Mouse (Mus musculus): Measurements from ENCODE around the gene Ube2k. TPM values are rescaled to one million over a fixed set of nuclear protein-coding genes. Genes with fewer than 3 reads are reported as not detected.

Ube2k gene
- polyA plus RNA-seq, 1 experiment, result 149 TPM

DNA sequence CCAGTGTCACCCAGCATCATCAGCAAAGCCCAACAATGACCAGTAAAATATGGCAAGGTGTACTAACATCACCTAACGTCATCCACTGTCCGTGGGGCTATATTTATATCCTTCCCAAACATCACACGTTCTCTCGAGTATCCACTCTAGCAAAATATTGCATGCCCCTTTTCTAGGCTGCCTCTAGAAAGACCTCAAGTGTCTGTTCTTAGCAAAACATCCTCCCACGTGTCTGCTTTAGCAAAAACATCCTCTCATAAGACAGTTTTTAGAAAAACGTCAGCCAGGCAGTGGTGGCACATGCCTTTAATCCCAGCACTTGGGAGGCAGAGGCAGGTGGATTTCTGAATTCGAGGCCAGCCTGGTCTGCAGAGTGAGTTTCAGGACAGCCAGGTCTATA lies 36.8 kb upstream of the Ube2k start:
- Histone ChIP-seq H3K4me3 (ENCODE audit: control insufficient read depth, low read depth, low read length) (no peak overlapping the region), H3K27me3 (ENCODE audit: control insufficient read depth, insufficient read depth, low read length) (no peaks in the 10 kb centered on the region), H3K4me1 (ENCODE audit: control insufficient read depth, insufficient read depth, low read length) (no peaks in the 10 kb centered on the region), H3K27ac (ENCODE audit: control insufficient read depth, insufficient read depth, low read depth, low read length) (no peak overlapping the region), H3K36me3 (ENCODE audit: control insufficient read depth, insufficient read depth, low read length) (no peaks in the 10 kb centered on the region)
- TF ChIP-seq CTCF (IDR thresholded peaks at IDR 0.05; ENCODE audit: control insufficient read depth, insufficient read depth, insufficient replicate concordance, low read depth, low read length), result no peak
- no peak for TF ChIP-seq POLR2A (IDR thresholded peaks at IDR 0.05; ENCODE audit: control insufficient read depth, low read depth, low read length)

DNA sequence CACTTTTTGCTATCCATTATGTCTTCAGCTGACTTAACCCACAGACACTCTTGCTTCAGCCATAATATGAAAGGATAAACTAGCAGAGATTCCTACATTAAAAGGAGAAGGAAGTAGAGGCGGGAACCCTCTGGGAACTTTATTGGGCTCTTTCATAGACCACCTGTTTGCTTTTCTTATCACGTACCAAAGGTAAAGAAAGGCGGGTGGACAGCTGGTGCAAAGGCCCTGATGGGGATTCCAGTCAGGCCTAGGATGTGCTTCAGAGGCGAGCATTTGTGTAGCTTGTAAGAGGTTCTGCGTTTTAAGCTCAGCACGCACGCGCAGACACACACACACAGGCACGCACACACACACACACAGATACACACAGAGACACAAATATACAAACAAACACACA lies 35.6 kb upstream of the Ube2k start:
- Histone ChIP-seq H3K36me3 (ENCODE audit: control insufficient read depth, insufficient read depth, low read length) (no peaks in the 10 kb centered on the region), H3K27ac (ENCODE audit: control insufficient read depth, insufficient read depth, low read depth, low read length) (no peak overlapping the region), H3K27me3 (ENCODE audit: control insufficient read depth, insufficient read depth, low read length) (no peaks in the 10 kb centered on the region), H3K4me3 (ENCODE audit: control insufficient read depth, low read depth, low read length) (no peak overlapping the region), H3K4me1 (ENCODE audit: control insufficient read depth, insufficient read depth, low read length) (peaks cover 2% of the 10 kb centered on the region; the same call in 1 of the 2 replicates)
- TF ChIP-seq POLR2A (IDR thresholded peaks at IDR 0.05; ENCODE audit: control insufficient read depth, low read depth, low read length) (no peak), CTCF (IDR thresholded peaks at IDR 0.05; ENCODE audit: control insufficient read depth, insufficient read depth, insufficient replicate concordance, low read depth, low read length) (no peak)

DNA sequence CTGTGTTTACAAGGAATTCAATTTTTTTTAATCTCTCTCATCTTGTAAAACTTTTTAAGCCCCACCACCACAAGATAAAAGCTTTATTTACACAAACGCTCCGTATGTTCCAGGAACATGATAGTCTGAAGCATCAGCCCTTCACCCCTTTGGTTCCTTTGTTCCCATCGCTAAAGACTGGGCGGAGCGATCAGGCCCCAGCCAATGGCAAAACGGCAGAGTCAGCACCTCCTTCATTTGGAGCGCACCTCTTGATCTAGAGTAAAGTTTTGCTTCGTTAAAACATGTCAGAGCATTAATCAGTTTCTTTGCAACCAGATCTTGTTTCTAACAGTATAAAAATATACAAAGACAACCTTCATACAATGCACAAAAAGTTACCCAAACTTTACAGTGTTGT lies 31.2 kb upstream of the Ube2k start:
- H3K27ac ChIP-seq (ENCODE audit: control insufficient read depth, insufficient read depth, low read depth, low read length), result no peak overlapping the region
- H3K36me3 ChIP-seq (ENCODE audit: control insufficient read depth, insufficient read depth, low read length), result no peaks in the 10 kb centered on the region
- H3K27me3 ChIP-seq (ENCODE audit: control insufficient read depth, insufficient read depth, low read length), result no peaks in the 10 kb centered on the region
- TF ChIP-seq POLR2A (IDR thresholded peaks at IDR 0.05; ENCODE audit: control insufficient read depth, low read depth, low read length) (no peak), CTCF (IDR thresholded peaks at IDR 0.05; ENCODE audit: control insufficient read depth, insufficient read depth, insufficient replicate concordance, low read depth, low read length) (no peak)
- no peak overlapping the region for H3K4me3 ChIP-seq (ENCODE audit: control insufficient read depth, low read depth, low read length)
- H3K4me1 ChIP-seq (ENCODE audit: control insufficient read depth, insufficient read depth, low read length), result peaks cover 2% of the 10 kb centered on the region; the same call in 1 of the 2 replicates

DNA sequence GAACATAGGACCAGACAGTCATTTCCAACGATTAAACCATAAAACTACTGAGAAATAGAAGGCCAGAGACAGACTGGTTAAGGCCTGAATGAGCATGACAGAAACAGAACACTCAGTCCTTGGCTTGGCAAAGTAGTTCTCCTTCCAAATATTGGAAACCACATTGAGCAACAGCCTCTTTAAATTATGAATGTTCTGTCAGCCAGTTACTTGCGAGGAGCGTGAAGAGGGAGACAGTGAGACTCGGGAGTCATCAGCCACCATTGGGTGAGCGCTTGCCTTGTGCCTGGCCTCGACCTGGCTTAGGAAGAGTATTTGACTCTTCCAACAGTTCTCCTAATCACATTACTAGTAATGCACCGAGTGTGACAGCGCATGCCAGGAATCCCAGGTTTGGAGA lies 28.6 kb upstream of the Ube2k start:
- Histone ChIP-seq H3K27ac (ENCODE audit: control insufficient read depth, insufficient read depth, low read depth, low read length) (no peak overlapping the region; the same call in 1 of the 2 replicates), H3K4me3 (ENCODE audit: control insufficient read depth, low read depth, low read length) (no peak overlapping the region), H3K4me1 (ENCODE audit: control insufficient read depth, insufficient read depth, low read length) (peaks cover 2% of the 10 kb centered on the region; the same call in 1 of the 2 replicates), H3K27me3 (ENCODE audit: control insufficient read depth, insufficient read depth, low read length) (no peaks in the 10 kb centered on the region), H3K36me3 (ENCODE audit: control insufficient read depth, insufficient read depth, low read length) (no peaks in the 10 kb centered on the region)
- TF ChIP-seq POLR2A (IDR thresholded peaks at IDR 0.05; ENCODE audit: control insufficient read depth, low read depth, low read length), result no peak
- no peak for TF ChIP-seq CTCF (IDR thresholded peaks at IDR 0.05; ENCODE audit: control insufficient read depth, insufficient read depth, insufficient replicate concordance, low read depth, low read length)

DNA sequence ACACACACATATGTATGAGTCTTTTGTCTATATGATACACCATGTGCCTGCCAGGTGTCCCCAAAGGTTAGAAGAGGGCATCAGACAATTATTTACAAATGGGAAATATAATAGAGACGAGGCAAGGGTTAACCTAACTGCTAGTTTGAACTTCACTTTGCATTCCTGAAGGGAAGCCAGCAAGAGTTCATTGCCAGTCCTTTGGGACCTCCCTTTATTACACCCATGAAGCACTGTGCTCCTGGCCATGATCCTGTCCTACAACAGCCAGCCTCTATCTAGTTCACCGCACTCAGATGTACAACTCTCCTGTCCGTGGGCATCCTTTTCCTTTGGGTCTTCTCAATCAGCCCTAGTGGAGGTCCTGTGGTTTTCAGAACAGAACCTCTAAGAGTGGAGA lies 23.5 kb upstream of the Ube2k start:
- 0 out of 2 replicates have a peak overlapping the region, but pooled peaks have one; percentile 4 for H3K27ac ChIP-seq (ENCODE audit: control insufficient read depth, insufficient read depth, low read depth, low read length)
- H3K4me1 ChIP-seq (ENCODE audit: control insufficient read depth, insufficient read depth, low read length), result no peaks in the 10 kb centered on the region
- no peaks in the 10 kb centered on the region for H3K36me3 ChIP-seq (ENCODE audit: control insufficient read depth, insufficient read depth, low read length)
- H3K4me3 ChIP-seq (ENCODE audit: control insufficient read depth, low read depth, low read length), result no peak overlapping the region
- no peak for TF ChIP-seq CTCF (IDR thresholded peaks at IDR 0.05; ENCODE audit: control insufficient read depth, insufficient read depth, insufficient replicate concordance, low read depth, low read length)
- no peak for TF ChIP-seq POLR2A (IDR thresholded peaks at IDR 0.05; ENCODE audit: control insufficient read depth, low read depth, low read length)
- H3K27me3 ChIP-seq (ENCODE audit: control insufficient read depth, insufficient read depth, low read length), result no peaks in the 10 kb centered on the region

DNA sequence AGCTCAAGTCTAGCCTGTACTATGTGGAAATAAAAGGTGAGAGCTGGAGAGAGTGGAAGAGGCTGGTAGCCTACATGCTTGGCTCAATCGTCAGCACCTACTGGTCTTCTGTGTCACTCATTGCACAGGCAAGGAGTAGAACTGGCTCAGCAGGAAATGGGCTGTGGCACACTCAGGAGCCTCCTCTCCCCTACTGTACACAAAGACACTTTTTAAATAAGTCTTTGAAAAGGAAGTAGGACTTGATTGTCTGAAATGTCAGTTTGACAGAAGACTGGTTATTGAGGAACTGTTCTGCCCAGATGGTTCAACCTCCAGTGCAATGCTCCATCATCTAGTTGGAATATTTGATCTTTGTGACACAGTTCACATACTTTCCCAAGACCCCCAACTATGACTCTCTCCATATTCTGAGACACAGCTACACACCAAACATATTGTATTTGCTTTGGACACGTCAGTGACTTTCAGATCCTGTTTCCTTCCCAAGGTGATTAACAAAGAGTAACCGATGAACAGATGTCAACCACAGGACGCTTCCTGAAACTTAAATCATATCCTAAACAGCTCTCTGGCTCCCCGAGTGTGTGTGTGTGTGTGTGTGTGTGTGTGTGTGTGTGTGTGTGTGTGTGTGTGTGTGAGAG lies 22.3 kb upstream of the Ube2k start:
- Histone ChIP-seq H3K4me3 (ENCODE audit: control insufficient read depth, low read depth, low read length) (no peak overlapping the region), H3K36me3 (ENCODE audit: control insufficient read depth, insufficient read depth, low read length) (no peaks in the 10 kb centered on the region), H3K27ac (ENCODE audit: control insufficient read depth, insufficient read depth, low read depth, low read length) (no peak overlapping the region), H3K4me1 (ENCODE audit: control insufficient read depth, insufficient read depth, low read length) (no peaks in the 10 kb centered on the region), H3K27me3 (ENCODE audit: control insufficient read depth, insufficient read depth, low read length) (no peaks in the 10 kb centered on the region)
- TF ChIP-seq POLR2A (IDR thresholded peaks at IDR 0.05; ENCODE audit: control insufficient read depth, low read depth, low read length) (no peak), CTCF (IDR thresholded peaks at IDR 0.05; ENCODE audit: control insufficient read depth, insufficient read depth, insufficient replicate concordance, low read depth, low read length) (no peak)

DNA sequence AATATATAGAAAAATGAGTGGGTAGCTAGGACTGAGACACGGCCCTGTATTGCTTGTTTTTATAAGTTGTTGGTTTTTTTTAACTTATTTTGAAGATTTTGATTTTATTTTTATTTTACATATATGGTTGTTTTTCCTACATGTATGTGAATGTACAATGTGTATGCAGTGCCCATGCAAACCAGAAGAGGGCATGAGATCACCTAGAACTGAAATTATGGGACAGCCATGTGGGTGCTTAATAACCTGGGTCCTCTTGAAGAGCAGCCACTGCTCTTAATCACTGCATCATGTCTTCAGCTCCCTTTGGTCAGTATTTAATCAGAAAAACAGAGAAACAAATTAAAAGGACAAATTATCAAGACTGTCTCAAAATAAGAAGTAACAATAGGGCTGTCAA lies 15.2 kb upstream of the Ube2k start:
- no peak for TF ChIP-seq POLR2A (IDR thresholded peaks at IDR 0.05; ENCODE audit: control insufficient read depth, low read depth, low read length)
- no peak for TF ChIP-seq CTCF (IDR thresholded peaks at IDR 0.05; ENCODE audit: control insufficient read depth, insufficient read depth, insufficient replicate concordance, low read depth, low read length)
- Histone ChIP-seq H3K4me1 (ENCODE audit: control insufficient read depth, insufficient read depth, low read length) (no peaks in the 10 kb centered on the region), H3K27me3 (ENCODE audit: control insufficient read depth, insufficient read depth, low read length) (no peaks in the 10 kb centered on the region), H3K36me3 (ENCODE audit: control insufficient read depth, insufficient read depth, low read length) (no peaks in the 10 kb centered on the region), H3K4me3 (ENCODE audit: control insufficient read depth, low read depth, low read length) (no peak overlapping the region), H3K27ac (ENCODE audit: control insufficient read depth, insufficient read depth, low read depth, low read length) (no peak overlapping the region)
